Mouse (Mus musculus): ENCODE data around the gene Cdh4.

Cdh4 gene

GRCm38 (mm10) chr2:179945051-179945450, 502.8 kb downstream of the Cdh4 start:
- DNase-seq (ENCODE audit: low spot score), result no peak

GRCm38 (mm10) chr2:179946496-179946895, 504.3 kb downstream of the Cdh4 start:
- DNase-seq (ENCODE audit: low spot score), result no peak

- no peak for DNase-seq (ENCODE audit: low spot score)
Measured at GRCm38 (mm10) chr2:179947607-179948006, 505.4 kb downstream of the Cdh4 start.

- no peak for DNase-seq (ENCODE audit: low spot score)
Measured at GRCm38 (mm10) chr2:179948820-179949219, 506.6 kb downstream of the Cdh4 start.

Measured in c-Kit-positive CD71-positive TER-119-positive erythroid progenitor cells, embryonic 14.5 days (primary cell).